Mouse (Mus musculus): ENCODE data around the gene Ssxb2.
"Not testable (repeated sequence)": the region's sequence is repeated elsewhere in the genome, so short reads cannot be mapped to it uniquely, and the experiment has no call there.

The Ssxb2 gene

DNA sequence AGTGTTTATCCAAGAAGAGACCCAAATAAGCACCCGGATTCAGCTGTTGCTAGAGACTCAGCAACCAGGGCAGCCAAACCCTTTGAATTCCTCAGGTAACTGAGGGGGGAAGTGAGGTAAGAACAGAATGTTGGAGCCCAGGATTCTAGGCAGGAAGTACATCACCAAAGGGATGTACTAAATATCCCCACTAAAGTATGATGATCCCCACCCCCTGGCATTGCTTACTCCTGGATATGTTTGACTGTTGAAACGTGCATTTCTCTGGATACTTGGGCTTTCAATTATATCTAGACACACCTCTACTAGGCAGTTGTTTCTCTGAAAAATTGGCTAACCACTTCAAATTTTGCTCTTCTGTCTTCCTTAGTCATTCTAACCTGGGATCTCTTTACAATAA, at the start of gene Ssxb2:
Gene Ssxb2, minus strand, starts transcription at position 101 of the 400 bp plus-strand sequence.
- not testable (repeated sequence) for DNase-seq

DNA sequence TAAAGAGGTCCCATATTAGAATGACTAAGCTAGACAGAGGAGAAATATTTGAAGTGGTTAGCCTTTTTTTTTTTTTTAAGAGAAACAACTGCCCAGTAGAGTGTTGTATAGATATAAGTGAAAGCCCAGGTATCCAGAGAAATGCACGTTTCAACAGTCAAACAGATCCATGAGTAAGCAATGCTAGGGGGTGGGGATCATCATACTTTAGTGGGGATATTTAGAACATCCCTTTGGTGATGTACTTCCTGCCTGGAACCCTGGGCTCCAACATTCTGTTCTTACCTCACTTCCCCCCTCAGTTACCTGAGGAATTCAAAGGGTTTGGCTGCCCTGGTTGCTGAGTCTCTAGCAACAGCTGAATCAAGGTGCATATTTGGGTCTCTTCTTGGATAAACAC, 48.5 kb downstream of the Ssxb2 start, which contains the start of gene Ssxb1:
Gene Ssxb1, plus strand, starts transcription at position 301 of the 400 bp plus-strand sequence.
- DNase-seq, result not testable (repeated sequence)

Data from layer of hippocampus, adult 9-11 months (tissue).